Mouse (Mus musculus) kidney, postnatal 25 days (tissue): ENCODE data around the gene Pnmal2.
"Not testable (repeated sequence)": the region's sequence is repeated elsewhere in the genome, so short reads cannot be mapped to it uniquely, and the experiment has no call there.

Experiments used
- DNase-seq, 2 experiments: peaks; one replicate each; pipeline ENCODE4 v3.0.0; 2021; ENCODE audit warnings: mixed read lengths in 2 of 2

The Pnmal2 gene

GRCm38 (mm10) chr7:16946441-16947348 is 2.2 kb downstream of the Pnmal2 start:
- no peak for DNase-seq

GRCm38 (mm10) chr7:16947349-16947895 is 2.9 kb downstream of the Pnmal2 start:
- no peak for DNase-seq

GRCm38 (mm10) chr7:16947959-16948361 is 3.5 kb downstream of the Pnmal2 start:
- DNase-seq: no peak

- DNase-seq: no peak
Observed at GRCm38 (mm10) chr7:16948923-16949458, 4.5 kb downstream of the Pnmal2 start.

GRCm38 (mm10) chr7:16949908-16950841 is 5.7 kb downstream of the Pnmal2 start:
- DNase-seq: peak; percentile 77 to 80

- DNase-seq: peak; percentile 77 to 78
Observed at GRCm38 (mm10) chr7:16950861-16951635, 6.6 kb downstream of the Pnmal2 start.

- DNase-seq: not testable (repeated sequence)
Observed at GRCm38 (mm10) chr7:16953776-16954175, 9.3 kb downstream of the Pnmal2 start.

GRCm38 (mm10) chr7:16955712-16956111 is 11.2 kb downstream of the Pnmal2 start:
- DNase-seq: no peak

GRCm38 (mm10) chr7:16956410-16957265 is 12.2 kb downstream of the Pnmal2 start:
- DNase-seq: no peak

- DNase-seq: no peak
Observed at GRCm38 (mm10) chr7:16959539-16960187, 15.2 kb downstream of the Pnmal2 start, which contains the start of gene Pnmal1. TSS of gene Pnmal1 (plus strand) at chr7:16959679.

- no peak for DNase-seq
Observed at GRCm38 (mm10) chr7:16961678-16962077, 17.2 kb downstream of the Pnmal2 start.

- no peak for DNase-seq
Observed at GRCm38 (mm10) chr7:16968414-16968813, 23.9 kb downstream of the Pnmal2 start.

- DNase-seq: no peak
Observed at GRCm38 (mm10) chr7:16971160-16971559, 26.7 kb downstream of the Pnmal2 start.

GRCm38 (mm10) chr7:16974018-16974417 is 29.5 kb downstream of the Pnmal2 start:
- DNase-seq: no peak

- no peak for DNase-seq
Observed at GRCm38 (mm10) chr7:16976298-16976697, 31.8 kb downstream of the Pnmal2 start.

- DNase-seq: no peak
Observed at GRCm38 (mm10) chr7:16978173-16978572, 33.7 kb downstream of the Pnmal2 start.

- no peak for DNase-seq
Observed at GRCm38 (mm10) chr7:16978593-16978992, 34.1 kb downstream of the Pnmal2 start.

GRCm38 (mm10) chr7:16980348-16980747 is 35.9 kb downstream of the Pnmal2 start:
- DNase-seq: peak; percentile 48 to 57

GRCm38 (mm10) chr7:16982859-16983568 is 38.5 kb downstream of the Pnmal2 start, which contains the start of gene Gm42372:
TSS of gene Gm42372 (plus strand) at chr7:16983086.
- peak in 1 of 2 experiments; percentile 40 for DNase-seq
